Mouse (Mus musculus): Measurements from ENCODE around the gene Slc12a7.

DNA sequence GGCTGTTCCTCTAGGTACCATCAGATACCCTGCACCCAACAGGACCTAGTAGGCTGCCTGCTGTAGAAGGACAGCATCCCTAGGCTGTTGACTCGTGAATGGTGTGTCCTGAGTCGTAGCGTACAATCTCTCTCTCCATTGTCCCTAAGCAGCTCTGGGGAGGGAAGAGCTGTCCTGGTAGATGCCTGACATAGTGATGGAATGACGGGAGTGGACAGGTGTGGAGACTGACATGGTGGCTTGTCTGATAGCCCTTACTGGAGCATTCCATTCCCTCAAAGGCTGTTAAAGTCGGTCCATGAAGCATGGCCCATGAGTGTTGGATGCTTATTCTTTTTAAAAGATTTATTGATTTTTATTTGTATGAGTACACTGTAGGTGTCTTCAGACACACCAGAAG lies 72.0 kb downstream of the Slc12a7 start:
- TF ChIP-seq CTCF (IDR thresholded peaks at IDR 0.05; ENCODE audit: low read depth) (no peak), EP300 (IDR thresholded peaks at IDR 0.05; ENCODE audit: low read depth) (no peak)
